Mouse (Mus musculus): ENCODE data around the gene 4921539E11Rik. TPM values are rescaled to one million over a fixed set of nuclear protein-coding genes. Genes with fewer than 3 reads are reported as not detected.

The 4921539E11Rik gene
- polyA plus RNA-seq, 1 experiment from 2014 or later = not detected

DNA sequence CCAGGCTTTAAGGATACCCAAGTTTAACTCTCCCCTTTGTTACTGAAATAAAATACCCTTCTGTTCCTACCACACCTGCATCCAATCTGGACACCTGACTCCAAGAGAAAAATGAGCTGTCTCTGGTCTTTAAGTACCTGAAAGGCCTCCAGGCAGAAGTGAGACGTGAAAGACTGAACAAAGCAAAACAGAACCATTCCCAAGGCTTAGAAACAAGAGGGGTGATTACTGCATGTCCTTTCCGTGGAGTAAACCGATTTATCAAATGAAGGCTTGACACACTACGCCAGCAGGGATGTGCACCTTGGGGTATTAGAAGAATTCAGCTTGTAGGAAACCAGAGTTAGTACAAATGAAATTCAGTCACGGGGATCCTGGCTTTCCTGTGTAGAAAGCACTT lies 71.7 kb downstream of the 4921539E11Rik start:
- peaks cover 38% of the 10 kb centered on the region for H3K4me1 ChIP-seq
- no peak overlapping the region for H3K4me3 ChIP-seq
- H3K9me3 ChIP-seq = no peaks in the 10 kb centered on the region
- 50% methylated on average over 5 of the region's 5 CpGs for WGBS
- peak overlapping the region; percentile 57; the same call in 1 of the 2 replicates for H3K27ac ChIP-seq (replicated peaks)
- peak; percentile 18 for DNase-seq (ENCODE audit: low spot score)
- H3K36me3 ChIP-seq (replicated peaks) = no peaks in the 10 kb centered on the region
- H3K27me3 ChIP-seq (replicated peaks; ENCODE audit: low read depth, poor library complexity, severe bottlenecking) = no peaks in the 10 kb centered on the region

DNA sequence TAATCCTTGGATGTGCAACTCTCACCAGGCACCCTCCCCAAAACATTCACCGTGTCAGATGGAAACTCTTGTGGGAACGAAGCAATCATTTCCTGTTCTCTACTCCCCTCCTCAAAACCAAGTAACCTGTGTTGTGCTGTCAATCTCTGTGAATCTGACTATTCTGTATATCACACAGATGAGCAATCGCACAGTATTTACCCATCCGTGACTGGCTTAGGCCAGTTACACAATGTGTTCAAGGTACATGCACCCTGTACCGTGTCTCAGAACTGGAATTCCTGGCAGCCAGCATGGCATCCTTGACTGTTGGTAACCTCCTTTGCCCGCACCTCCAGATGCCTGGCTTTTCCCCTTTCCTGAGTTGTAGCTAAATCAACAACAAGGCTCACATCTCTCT lies 74.6 kb downstream of the 4921539E11Rik start:
- Histone ChIP-seq H3K27ac (replicated peaks) (peak overlapping the region; percentile 98; the same call in 1 of the 2 replicates), H3K9me3 (no peaks in the 10 kb centered on the region), H3K4me1 (peaks cover 42% of the 10 kb centered on the region), H3K27me3 (replicated peaks; ENCODE audit: low read depth, poor library complexity, severe bottlenecking) (no peaks in the 10 kb centered on the region), H3K36me3 (replicated peaks) (peaks cover 3% of the 10 kb centered on the region), H3K4me3 (no peak overlapping the region)
- DNase-seq (ENCODE audit: low spot score) = no peak
- 84% methylated on average over 6 of the region's 6 CpGs for WGBS

DNA sequence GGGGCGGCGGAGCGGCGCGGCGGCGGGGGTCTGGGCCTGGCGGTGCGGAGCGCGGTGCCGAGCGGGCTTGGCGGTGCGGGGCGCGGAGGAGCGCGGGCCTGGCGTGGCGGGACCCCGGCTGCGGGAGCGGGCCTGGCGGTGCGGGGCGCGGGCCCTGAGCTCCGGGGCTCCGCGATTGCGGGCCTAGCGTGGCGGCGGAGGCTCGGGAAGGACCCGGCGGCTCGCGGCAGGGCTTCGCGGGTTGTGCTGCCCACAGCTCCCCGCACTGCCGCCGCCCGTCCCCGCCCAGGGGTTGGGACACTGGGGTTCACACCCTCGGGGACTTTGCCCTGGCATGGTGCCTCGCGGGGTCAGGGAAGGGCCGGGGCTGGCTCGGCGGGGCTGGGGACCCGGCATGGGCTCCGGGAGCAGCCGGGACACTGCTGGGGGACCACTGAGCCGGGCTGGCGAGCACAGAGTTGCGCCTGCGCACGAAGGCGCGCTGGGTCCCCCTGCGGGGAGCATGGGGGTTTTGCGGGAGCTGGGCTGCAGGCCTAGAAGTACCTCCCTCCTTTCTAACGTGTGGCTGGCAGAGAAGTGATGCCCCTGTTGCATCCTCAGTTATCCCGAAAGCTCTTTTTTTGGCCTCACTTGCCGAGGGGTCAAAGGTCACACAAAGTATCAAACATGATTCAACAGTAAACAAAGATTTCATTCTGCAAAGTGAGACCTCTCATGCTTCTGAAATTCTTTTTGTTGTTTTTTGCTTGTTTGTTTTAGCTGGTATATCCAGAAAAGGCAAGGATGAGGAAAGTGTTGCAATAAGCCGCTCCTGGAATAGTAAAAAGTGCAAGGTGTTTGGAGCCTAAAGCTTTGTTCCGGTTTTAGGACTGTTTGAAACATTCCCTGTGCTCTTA lies 75.5 kb downstream of the 4921539E11Rik start, which contains the start of gene Slc35d1:
Gene Slc35d1 (minus strand): TSS at position 240 of the 896 bp plus-strand sequence.
- peak; percentile 91 for DNase-seq (ENCODE audit: low spot score)
- Histone ChIP-seq H3K27ac (replicated peaks) (peak within 1 kb of the TSS; percentile 98), H3K4me1 (peaks cover 37% of the 10 kb centered on the region), H3K4me3 (peak within 1 kb of the TSS; percentile 95), H3K27me3 (replicated peaks; ENCODE audit: low read depth, poor library complexity, severe bottlenecking) (no peaks in the 10 kb centered on the region), H3K9me3 (no peaks in the 10 kb centered on the region), H3K36me3 (replicated peaks) (peaks cover 12% of the 10 kb centered on the region)
- 3% methylated on average over 70 of the region's 70 CpGs for WGBS

DNA sequence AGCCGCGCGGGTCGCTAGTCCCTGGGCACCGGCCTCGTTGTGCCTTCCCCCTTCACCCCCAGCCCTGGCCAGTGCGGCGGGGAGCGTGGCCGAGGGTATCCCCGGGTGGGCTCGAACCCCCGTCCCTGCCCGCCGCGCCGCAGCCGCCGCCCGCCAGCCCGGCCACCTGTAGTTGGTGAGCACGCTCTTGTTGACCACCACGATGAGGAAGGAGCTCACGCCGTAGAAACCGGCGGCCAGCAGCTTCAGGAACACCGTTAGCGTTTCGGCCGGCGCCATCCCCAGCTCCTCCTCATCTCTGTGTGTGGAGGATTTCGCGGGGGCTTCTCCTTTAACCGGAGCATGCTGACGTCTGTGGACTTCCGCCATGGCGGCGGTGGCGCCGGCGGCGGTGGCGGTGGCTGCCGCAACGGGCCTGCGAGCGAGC lies 76.2 kb downstream of the 4921539E11Rik start:
- Histone ChIP-seq H3K4me3 (peak overlapping the region; percentile 95), H3K27me3 (replicated peaks; ENCODE audit: low read depth, poor library complexity, severe bottlenecking) (no peaks in the 10 kb centered on the region), H3K4me1 (peaks cover 37% of the 10 kb centered on the region), H3K9me3 (no peaks in the 10 kb centered on the region), H3K36me3 (replicated peaks) (peaks cover 18% of the 10 kb centered on the region), H3K27ac (replicated peaks) (peak overlapping the region; percentile 98)
- peak; percentile 82 for DNase-seq (ENCODE audit: low spot score)
- WGBS = under 1% methylated on average over 48 of the region's 48 CpGs

DNA sequence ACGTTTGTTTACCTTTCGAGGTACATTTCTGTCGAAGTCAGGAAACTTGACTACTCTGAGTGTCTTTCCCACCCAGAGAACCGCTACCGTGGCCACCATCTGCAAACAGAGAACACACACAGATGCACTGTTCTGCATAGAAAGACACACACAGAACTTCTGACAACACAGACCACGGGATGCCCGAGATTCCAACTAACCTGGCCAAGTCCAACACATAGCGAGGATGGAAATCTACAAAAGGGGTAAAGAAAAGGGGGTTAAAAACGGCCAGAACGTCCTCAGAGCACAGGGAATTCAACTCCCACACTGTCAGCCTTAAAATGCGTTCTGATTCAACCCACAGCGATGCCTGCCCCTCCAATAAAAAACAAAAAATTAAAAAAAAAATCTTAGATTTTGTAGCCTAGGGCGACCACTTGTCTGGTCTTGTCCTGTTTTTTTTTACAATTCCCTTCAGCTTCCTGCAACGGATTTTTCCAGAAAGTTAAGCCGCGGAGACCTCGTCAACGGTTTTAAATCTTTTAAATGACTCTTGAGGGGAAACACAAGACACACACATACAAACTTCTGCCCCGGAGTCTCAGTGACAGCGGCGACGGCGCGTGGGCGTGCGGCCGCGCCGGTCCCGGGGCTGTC lies 76.7 kb downstream of the 4921539E11Rik start:
- Histone ChIP-seq H3K4me1 (peaks cover 34% of the 10 kb centered on the region), H3K36me3 (replicated peaks) (peaks cover 24% of the 10 kb centered on the region), H3K27me3 (replicated peaks; ENCODE audit: low read depth, poor library complexity, severe bottlenecking) (no peaks in the 10 kb centered on the region), H3K9me3 (no peaks in the 10 kb centered on the region), H3K27ac (replicated peaks) (peak overlapping the region; percentile 98), H3K4me3 (peak overlapping the region; percentile 95)
- WGBS = 4% methylated on average over 30 of the region's 30 CpGs
- peak; percentile 28 for DNase-seq (ENCODE audit: low spot score)

DNA sequence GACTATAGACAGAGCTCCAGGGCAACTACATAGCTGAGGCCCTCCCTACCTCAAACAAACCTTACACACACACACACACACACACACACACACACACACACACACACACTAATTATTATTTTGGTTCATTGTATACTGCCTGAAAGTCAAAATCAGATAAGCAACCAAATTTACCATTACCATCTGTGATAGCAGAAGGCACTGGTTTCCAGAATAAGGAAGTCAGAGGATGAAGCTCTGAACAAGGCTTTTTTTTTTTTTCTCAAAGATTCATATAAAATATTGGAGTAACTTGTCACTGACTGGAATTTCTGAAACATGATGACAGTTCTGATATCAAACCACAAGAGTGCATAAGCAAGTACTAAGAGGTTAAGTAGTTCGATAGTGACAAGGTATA lies 82.1 kb downstream of the 4921539E11Rik start:
- H3K4me3 ChIP-seq = no peak overlapping the region
- no peak overlapping the region for H3K27ac ChIP-seq (replicated peaks)
- DNase-seq (ENCODE audit: low spot score) = no peak
- peaks cover 14% of the 10 kb centered on the region for H3K4me1 ChIP-seq
- H3K27me3 ChIP-seq (replicated peaks; ENCODE audit: low read depth, poor library complexity, severe bottlenecking) = no peaks in the 10 kb centered on the region
- H3K9me3 ChIP-seq = no peaks in the 10 kb centered on the region
- peaks cover 75% of the 10 kb centered on the region for H3K36me3 ChIP-seq (replicated peaks)
- WGBS = 90% methylated on average over 1 of the region's 1 CpGs

DNA sequence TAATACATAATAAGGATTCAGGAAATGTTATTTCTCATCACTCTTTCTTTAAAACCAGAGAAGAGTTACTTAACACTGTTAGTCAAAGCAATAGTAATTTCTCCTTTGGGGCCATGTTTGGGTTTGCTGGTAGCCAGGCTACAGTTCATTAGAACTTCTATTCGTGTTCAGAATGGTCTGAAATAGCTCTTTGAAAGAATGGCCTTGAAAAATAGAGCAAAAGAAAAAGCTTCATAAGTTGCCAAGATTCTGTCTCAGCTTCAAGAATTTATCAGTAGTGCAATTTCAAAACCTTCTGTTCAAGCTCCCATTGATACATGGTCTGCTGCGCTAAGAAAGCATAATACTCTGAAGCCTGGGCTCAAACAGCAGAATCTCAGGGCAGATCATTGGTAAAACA lies 87.0 kb downstream of the 4921539E11Rik start:
- no peaks in the 10 kb centered on the region for H3K4me1 ChIP-seq
- H3K36me3 ChIP-seq (replicated peaks) = peaks cover 92% of the 10 kb centered on the region
- DNase-seq (ENCODE audit: low spot score) = no peak
- H3K27ac ChIP-seq (replicated peaks) = no peak overlapping the region
- 92% methylated on average over 2 of the region's 2 CpGs for WGBS
- H3K4me3 ChIP-seq = no peak overlapping the region
- H3K27me3 ChIP-seq (replicated peaks; ENCODE audit: low read depth, poor library complexity, severe bottlenecking) = no peaks in the 10 kb centered on the region
- no peaks in the 10 kb centered on the region for H3K9me3 ChIP-seq

DNA sequence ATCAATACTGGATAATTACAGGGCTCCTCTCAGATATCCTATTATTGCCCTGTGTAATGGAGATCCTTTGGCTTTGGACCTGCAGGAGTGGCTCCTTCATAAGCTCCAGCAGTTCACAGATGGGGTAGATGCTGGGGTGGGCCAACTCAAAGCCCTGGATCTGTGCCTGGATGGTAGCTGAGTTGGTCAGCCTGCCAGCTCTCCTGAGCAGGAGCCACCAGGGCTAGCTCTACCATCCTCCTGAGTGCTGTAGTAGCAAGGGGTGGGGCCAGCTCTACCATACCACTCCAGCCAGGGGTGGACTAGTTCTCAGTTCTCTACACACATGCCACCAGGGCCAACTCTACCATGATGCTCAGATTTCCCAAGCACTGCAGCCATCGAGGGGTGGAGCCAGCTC lies 90.6 kb downstream of the 4921539E11Rik start:
- Histone ChIP-seq H3K27me3 (replicated peaks; ENCODE audit: low read depth, poor library complexity, severe bottlenecking) (no peaks in the 10 kb centered on the region), H3K4me3 (no peak overlapping the region), H3K9me3 (no peaks in the 10 kb centered on the region), H3K36me3 (replicated peaks) (peaks cover 78% of the 10 kb centered on the region), H3K4me1 (no peaks in the 10 kb centered on the region), H3K27ac (replicated peaks) (no peak overlapping the region)
- no peak for DNase-seq (ENCODE audit: low spot score)
- WGBS = 94% methylated on average over 1 of the region's 1 CpGs

DNA sequence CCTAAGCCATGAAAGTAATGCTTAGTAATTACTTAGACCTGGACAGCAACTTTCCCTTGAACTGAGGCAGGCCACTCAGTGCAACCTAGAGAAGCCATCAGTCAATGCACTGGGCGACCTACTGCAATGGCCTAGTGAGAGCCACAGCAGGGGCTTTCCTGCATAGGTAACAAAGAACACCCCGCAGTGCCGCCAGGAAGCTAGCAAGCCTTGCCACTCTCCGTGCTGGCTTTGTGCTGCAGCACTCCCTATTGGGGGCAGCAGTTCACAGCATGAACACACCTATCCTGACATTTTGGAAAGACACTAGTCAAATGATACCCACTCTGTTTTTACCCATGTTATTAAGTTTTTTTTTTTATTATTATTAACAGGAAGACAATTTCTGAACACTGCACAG lies 91.6 kb downstream of the 4921539E11Rik start:
- Histone ChIP-seq H3K4me1 (no peaks in the 10 kb centered on the region), H3K27ac (replicated peaks) (no peak overlapping the region), H3K27me3 (replicated peaks; ENCODE audit: low read depth, poor library complexity, severe bottlenecking) (no peaks in the 10 kb centered on the region), H3K4me3 (no peak overlapping the region), H3K9me3 (no peaks in the 10 kb centered on the region), H3K36me3 (replicated peaks) (peaks cover 77% of the 10 kb centered on the region)
- WGBS = 46% methylated on average over 4 of the region's 4 CpGs
- DNase-seq (ENCODE audit: low spot score) = no peak

DNA sequence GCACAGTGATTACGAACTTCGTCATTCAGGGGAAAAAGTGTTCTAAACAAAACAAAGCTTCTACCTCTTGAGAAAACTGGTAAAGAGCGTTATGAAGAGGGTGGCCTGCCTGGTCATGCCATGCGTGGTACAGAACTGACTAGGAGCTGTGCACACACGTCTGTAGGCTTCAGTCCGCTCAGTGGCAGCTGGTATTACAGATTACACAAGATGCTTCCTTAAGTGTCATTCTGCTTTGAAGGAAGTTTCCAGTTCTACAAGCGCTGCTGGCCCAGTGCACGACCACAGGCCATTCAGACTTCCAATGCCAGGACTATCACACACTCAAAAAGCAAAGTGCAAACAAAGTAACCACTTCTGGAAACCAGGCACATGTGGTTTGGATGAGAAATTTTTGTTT lies 93.3 kb downstream of the 4921539E11Rik start:
- no peak for DNase-seq (ENCODE audit: low spot score)
- 94% methylated on average over 8 of the region's 8 CpGs for WGBS
- Histone ChIP-seq H3K36me3 (replicated peaks) (peaks cover 83% of the 10 kb centered on the region), H3K4me1 (no peaks in the 10 kb centered on the region), H3K27me3 (replicated peaks; ENCODE audit: low read depth, poor library complexity, severe bottlenecking) (no peaks in the 10 kb centered on the region), H3K9me3 (0 out of 2 replicates have a peak, but pooled peaks cover 2% of the 10 kb centered on the region), H3K4me3 (no peak overlapping the region), H3K27ac (replicated peaks) (no peak overlapping the region)

DNA sequence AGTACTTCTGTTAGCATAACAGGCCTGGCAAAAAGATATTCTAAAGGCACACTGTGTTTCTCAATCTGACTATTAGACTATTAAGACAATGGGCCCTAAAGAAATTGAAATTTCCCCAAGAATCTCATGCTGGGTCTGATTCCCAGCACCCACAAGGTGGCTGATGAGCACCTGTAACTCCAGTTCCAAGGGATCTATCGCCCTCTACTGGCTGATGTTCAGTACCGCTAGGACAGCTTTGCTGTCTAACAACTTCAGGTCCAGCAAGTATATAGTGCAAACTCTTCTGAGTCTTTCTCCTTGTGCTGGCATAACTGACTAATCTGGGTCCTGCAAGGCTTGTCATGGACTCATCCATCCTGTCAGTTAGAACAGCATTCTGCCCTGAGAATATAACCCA lies 98.2 kb downstream of the 4921539E11Rik start:
- no peaks in the 10 kb centered on the region for H3K27me3 ChIP-seq (replicated peaks; ENCODE audit: low read depth, poor library complexity, severe bottlenecking)
- H3K27ac ChIP-seq (replicated peaks) = no peak overlapping the region
- 86% methylated on average over 2 of the region's 2 CpGs for WGBS
- DNase-seq (ENCODE audit: low spot score) = no peak
- no peak overlapping the region for H3K4me3 ChIP-seq
- H3K4me1 ChIP-seq = no peaks in the 10 kb centered on the region
- H3K9me3 ChIP-seq = 0 out of 2 replicates have a peak, but pooled peaks cover 2% of the 10 kb centered on the region
- peaks cover 91% of the 10 kb centered on the region for H3K36me3 ChIP-seq (replicated peaks)

DNA sequence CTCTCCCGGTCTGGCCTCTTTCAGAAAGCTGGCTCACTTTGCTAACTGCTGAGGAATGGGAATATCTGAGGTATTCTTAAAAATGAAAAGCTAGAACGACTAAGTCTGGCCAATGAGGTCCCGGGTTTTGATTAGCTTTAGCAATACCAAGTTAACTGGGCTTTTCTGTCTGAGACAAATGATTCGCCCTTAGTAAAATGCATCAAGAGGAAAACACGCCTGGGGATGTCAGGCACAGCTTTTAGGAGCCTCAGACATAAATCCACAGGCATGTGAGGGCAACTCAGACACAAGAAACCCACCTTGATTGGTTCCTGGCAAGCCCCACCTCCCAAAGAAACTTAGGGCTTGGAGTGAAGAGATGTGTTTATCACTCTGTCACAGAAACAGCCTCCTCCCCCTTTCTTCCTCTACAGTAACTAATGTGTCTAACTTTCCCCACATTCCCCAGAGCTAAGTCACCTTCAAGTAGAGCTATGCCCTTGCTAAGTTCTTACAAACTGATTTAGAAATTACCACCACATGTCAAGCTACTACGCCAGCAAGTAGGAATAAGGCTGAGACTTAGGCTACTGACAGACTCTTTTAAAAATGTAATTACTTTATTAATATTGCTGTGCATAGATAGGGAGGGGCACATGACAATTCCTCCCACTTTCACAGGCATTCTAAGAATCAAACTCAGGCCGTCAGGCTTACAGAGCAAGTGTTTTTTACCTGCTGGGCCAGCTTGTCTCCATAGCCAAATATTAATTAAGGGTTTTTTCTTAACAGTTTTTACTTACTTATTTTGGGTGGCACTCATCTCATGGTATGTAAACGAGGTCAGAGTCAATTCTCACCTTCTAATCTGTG lies 101.7 kb downstream of the 4921539E11Rik start:
- Histone ChIP-seq H3K9me3 (0 out of 2 replicates have a peak, but pooled peaks cover 2% of the 10 kb centered on the region), H3K27ac (replicated peaks) (no peak overlapping the region), H3K4me3 (no peak overlapping the region), H3K4me1 (no peaks in the 10 kb centered on the region), H3K27me3 (replicated peaks; ENCODE audit: low read depth, poor library complexity, severe bottlenecking) (no peaks in the 10 kb centered on the region), H3K36me3 (replicated peaks) (peaks cover 90% of the 10 kb centered on the region)
- no peak for DNase-seq (ENCODE audit: low spot score)
- WGBS = 91% methylated on average over 8 of the region's 8 CpGs

All from embryonic facial prominence, embryonic 10.5 days (tissue).